Mouse (Mus musculus): Measurements from ENCODE around the gene B3gat2.

The B3gat2 gene

GRCm38 (mm10) chr1:23761502-23762135 is at the start of gene B3gat2:
Gene B3gat2, plus strand, starts transcription at chr1:23761753.
- peak; percentile 90 for DNase-seq

- DNase-seq = no peak
Observed at GRCm38 (mm10) chr1:23720326-23720725, 41.2 kb upstream of the B3gat2 start.

GRCm38 (mm10) chr1:23721036-23721435 is 40.5 kb upstream of the B3gat2 start:
- DNase-seq = no peak

GRCm38 (mm10) chr1:23722469-23723372 is 38.8 kb upstream of the B3gat2 start:
- DNase-seq = no peak

GRCm38 (mm10) chr1:23731324-23731723 is 30.2 kb upstream of the B3gat2 start:
- DNase-seq = no peak

- DNase-seq = no peak
Observed at GRCm38 (mm10) chr1:23750864-23751532, 10.6 kb upstream of the B3gat2 start.

GRCm38 (mm10) chr1:23753091-23753490 is 8.5 kb upstream of the B3gat2 start:
- peak; percentile 26 for DNase-seq

- DNase-seq = peak; percentile 12
Observed at GRCm38 (mm10) chr1:23753591-23753990, 8.0 kb upstream of the B3gat2 start.

- peak; percentile 51 for DNase-seq
Observed at GRCm38 (mm10) chr1:23754340-23754739, 7.2 kb upstream of the B3gat2 start.

GRCm38 (mm10) chr1:23754967-23755366 is 6.6 kb upstream of the B3gat2 start:
- peak; percentile 60 for DNase-seq

- DNase-seq = peak; percentile 51
Observed at GRCm38 (mm10) chr1:23762136-23762687, 659 bp downstream of the B3gat2 start.

- DNase-seq = peak; percentile 85
Observed at GRCm38 (mm10) chr1:23762782-23763630, 1.5 kb downstream of the B3gat2 start.

- peak; percentile 29 for DNase-seq
Observed at GRCm38 (mm10) chr1:23763726-23764125, 2.2 kb downstream of the B3gat2 start.

GRCm38 (mm10) chr1:23764710-23765109 is 3.2 kb downstream of the B3gat2 start:
- no peak for DNase-seq

- no peak for DNase-seq
Observed at GRCm38 (mm10) chr1:23773039-23773438, 11.5 kb downstream of the B3gat2 start.

- peak; percentile 54 for DNase-seq
Observed at GRCm38 (mm10) chr1:23792737-23793533, 31.4 kb downstream of the B3gat2 start.

- peak; percentile 62 for DNase-seq
Observed at GRCm38 (mm10) chr1:23798306-23798705, 36.8 kb downstream of the B3gat2 start.

GRCm38 (mm10) chr1:23821615-23822014 is 60.1 kb downstream of the B3gat2 start:
- no peak for DNase-seq

GRCm38 (mm10) chr1:23826887-23827758 is 65.6 kb downstream of the B3gat2 start:
- DNase-seq = peak; percentile 11

GRCm38 (mm10) chr1:23834246-23834645 is 72.7 kb downstream of the B3gat2 start:
- no peak for DNase-seq

Data from kidney, adult 11 months (tissue).